Mouse (Mus musculus): ENCODE measurements at regions not wholly inside any gene's neighbourhood (a gene's known extent, or its start where the extent isn't known, plus 50 kb on each side); places are given as distances from the start of the nearest gene placed in this dataset.

DNA sequence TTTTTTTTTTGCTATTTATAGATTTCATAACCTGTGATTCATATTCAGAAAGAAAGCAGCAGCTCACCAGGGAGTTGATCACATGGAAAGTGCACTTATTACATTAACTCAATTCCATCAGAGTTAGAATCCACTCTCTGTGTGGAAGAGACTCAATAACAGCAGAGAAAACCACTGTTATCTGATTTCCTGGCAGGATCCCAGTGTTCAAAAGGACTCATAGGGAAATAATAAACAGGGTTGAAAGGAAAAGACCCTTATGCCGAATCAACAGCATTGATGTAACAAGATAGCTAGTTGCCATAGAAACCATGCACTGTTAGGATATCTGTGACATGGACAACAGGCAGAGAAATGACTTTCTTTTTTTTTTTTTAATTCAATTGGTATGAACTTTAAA is 157.7 kb upstream of the Slc7a14 start:
- Histone ChIP-seq H3K27ac (ENCODE audit: low read length) (no peak overlapping the region), H3K9ac (replicated peaks; ENCODE audit: low read depth) (no peak overlapping the region), H3K4me2 (replicated peaks; ENCODE audit: low read depth, low read length) (no peak overlapping the region), H3K4me1 (ENCODE audit: insufficient read depth, low read depth, low read length) (no peaks in the 10 kb centered on the region), H3K4me3 (ENCODE audit: low read depth, low read length) (no peak overlapping the region), H3K27me3 (replicated peaks; ENCODE audit: insufficient read depth, low read length) (no peaks in the 10 kb centered on the region), H3K9me3 (ENCODE audit: low read length) (no peaks in the 10 kb centered on the region), H3K36me3 (ENCODE audit: insufficient read depth, low read length) (no peaks in the 10 kb centered on the region)
- no peak for DNase-seq (ENCODE audit: low spot score)
- 17% methylated on average over 1 of the region's 1 CpGs for WGBS
- ATAC-seq = no peak
- TF ChIP-seq CTCF (IDR thresholded peaks at IDR 0.05) = no peak
- no peak for TF ChIP-seq EP300 (IDR thresholded peaks at IDR 0.05)

DNA sequence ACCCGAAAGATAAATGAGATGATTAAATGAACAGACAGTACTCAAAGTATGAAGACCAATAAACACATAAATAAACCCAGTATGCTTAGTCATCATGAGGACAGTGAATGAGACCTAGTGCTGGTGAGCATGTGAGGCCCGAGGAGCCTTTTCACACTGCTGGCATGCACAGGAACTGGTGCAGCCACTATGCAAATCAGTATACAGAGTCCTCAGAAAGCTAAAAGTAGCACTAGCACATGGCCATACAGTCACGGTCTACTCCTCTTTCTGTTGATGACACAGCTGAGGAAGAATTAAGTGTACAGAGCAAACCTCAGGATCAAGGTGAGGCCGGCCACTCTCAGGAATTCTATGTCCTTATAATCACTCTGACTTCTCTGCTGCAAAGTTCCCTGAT is 154.1 kb upstream of the Slc7a14 start:
- DNase-seq (ENCODE audit: low spot score) = no peak
- Histone ChIP-seq H3K27me3 (replicated peaks; ENCODE audit: insufficient read depth, low read length) (no peaks in the 10 kb centered on the region), H3K27ac (ENCODE audit: low read length) (no peak overlapping the region), H3K4me3 (ENCODE audit: low read depth, low read length) (no peak overlapping the region), H3K4me2 (replicated peaks; ENCODE audit: low read depth, low read length) (no peak overlapping the region), H3K9me3 (ENCODE audit: low read length) (no peaks in the 10 kb centered on the region), H3K9ac (replicated peaks; ENCODE audit: low read depth) (no peak overlapping the region), H3K36me3 (ENCODE audit: insufficient read depth, low read length) (no peaks in the 10 kb centered on the region), H3K4me1 (ENCODE audit: insufficient read depth, low read depth, low read length) (no peaks in the 10 kb centered on the region)
- 64% methylated on average over 4 of the region's 4 CpGs for WGBS
- ATAC-seq = no peak
- TF ChIP-seq CTCF (IDR thresholded peaks at IDR 0.05) (no peak), EP300 (IDR thresholded peaks at IDR 0.05) (no peak)

DNA sequence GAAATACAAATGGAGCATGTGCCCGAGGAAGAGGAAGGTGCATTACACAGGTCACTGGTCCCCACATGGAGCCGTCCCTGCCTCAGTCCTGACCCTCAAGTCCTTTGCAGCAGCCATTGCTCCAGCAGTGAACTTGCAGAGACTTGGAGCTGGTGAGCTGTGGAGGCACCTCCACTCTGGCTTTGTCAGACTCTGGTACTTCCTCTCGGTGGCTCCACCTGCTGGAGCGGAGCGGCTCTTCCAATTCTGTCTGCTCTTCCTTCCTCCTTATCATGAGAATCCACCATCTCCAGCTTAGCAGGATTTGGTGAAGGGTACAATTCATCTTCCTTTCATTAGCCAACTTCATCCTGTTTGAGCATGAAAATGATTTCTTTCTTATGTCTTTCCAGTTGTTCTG is 149.3 kb upstream of the Slc7a14 start:
- TF ChIP-seq CTCF (IDR thresholded peaks at IDR 0.05) (peak; percentile 55), EP300 (IDR thresholded peaks at IDR 0.05) (no peak)
- 46% methylated on average over 5 of the region's 5 CpGs for WGBS
- H3K27ac ChIP-seq (ENCODE audit: low read length) = no peak overlapping the region
- H3K27me3 ChIP-seq (replicated peaks; ENCODE audit: insufficient read depth, low read length) = no peaks in the 10 kb centered on the region
- H3K36me3 ChIP-seq (ENCODE audit: insufficient read depth, low read length) = no peaks in the 10 kb centered on the region
- no peak overlapping the region for H3K4me3 ChIP-seq (ENCODE audit: low read depth, low read length)
- DNase-seq (ENCODE audit: low spot score) (peak; percentile 16), ATAC-seq (no peak)
- no peak overlapping the region for H3K9ac ChIP-seq (replicated peaks; ENCODE audit: low read depth)
- no peak overlapping the region for H3K4me2 ChIP-seq (replicated peaks; ENCODE audit: low read depth, low read length)
- no peaks in the 10 kb centered on the region for H3K4me1 ChIP-seq (ENCODE audit: insufficient read depth, low read depth, low read length)
- H3K9me3 ChIP-seq (ENCODE audit: low read length) = no peaks in the 10 kb centered on the region

- Histone ChIP-seq H3K4me3 (ENCODE audit: low read depth, low read length) (no peak overlapping the region), H3K27ac (ENCODE audit: low read length) (no peak overlapping the region), H3K9me3 (ENCODE audit: low read length) (no peaks in the 10 kb centered on the region), H3K9ac (replicated peaks; ENCODE audit: low read depth) (no peak overlapping the region), H3K4me1 (ENCODE audit: insufficient read depth, low read depth, low read length) (no peaks in the 10 kb centered on the region), H3K36me3 (ENCODE audit: insufficient read depth, low read length) (no peaks in the 10 kb centered on the region), H3K4me2 (replicated peaks; ENCODE audit: low read depth, low read length) (no peak overlapping the region), H3K27me3 (replicated peaks; ENCODE audit: insufficient read depth, low read length) (no peaks in the 10 kb centered on the region)
- WGBS = 55% methylated on average over 4 of the region's 4 CpGs
- DNase-seq (ENCODE audit: low spot score) (no peak), ATAC-seq (no peak)
- TF ChIP-seq CTCF (IDR thresholded peaks at IDR 0.05) (no peak), EP300 (IDR thresholded peaks at IDR 0.05) (no peak)
Observed at GRCm38 (mm10) chr3:31457938-31458337, 147.8 kb upstream of the Slc7a14 start.

DNA sequence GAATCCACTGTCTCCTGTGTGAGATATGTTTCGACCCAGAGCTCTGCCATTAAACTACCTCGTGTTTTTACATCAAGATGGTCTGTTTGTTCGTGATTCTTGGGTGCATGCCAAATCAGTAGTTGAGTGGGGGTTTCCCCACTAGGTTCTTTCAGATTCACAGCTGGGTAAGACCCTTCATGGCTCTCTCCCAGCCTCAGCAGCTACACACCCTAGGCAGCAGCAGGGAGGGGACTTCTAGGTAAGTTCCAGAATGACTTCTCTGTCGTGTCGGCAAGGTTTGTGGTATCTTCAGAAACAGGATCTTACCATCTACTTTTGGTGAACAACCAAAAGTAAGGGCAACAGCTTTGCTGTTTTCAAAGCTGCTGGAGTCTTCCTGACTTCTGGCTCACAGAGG is 144.9 kb upstream of the Slc7a14 start:
- H3K4me1 ChIP-seq (ENCODE audit: insufficient read depth, low read depth, low read length) = no peaks in the 10 kb centered on the region
- TF ChIP-seq EP300 (IDR thresholded peaks at IDR 0.05) = no peak
- no peak for TF ChIP-seq CTCF (IDR thresholded peaks at IDR 0.05)
- DNase-seq (ENCODE audit: low spot score) (no peak), ATAC-seq (no peak)
- 64% methylated on average over 5 of the region's 5 CpGs for WGBS
- H3K27me3 ChIP-seq (replicated peaks; ENCODE audit: insufficient read depth, low read length) = no peaks in the 10 kb centered on the region
- H3K27ac ChIP-seq (ENCODE audit: low read length) = no peak overlapping the region
- no peaks in the 10 kb centered on the region for H3K9me3 ChIP-seq (ENCODE audit: low read length)
- no peak overlapping the region for H3K4me3 ChIP-seq (ENCODE audit: low read depth, low read length)
- no peaks in the 10 kb centered on the region for H3K36me3 ChIP-seq (ENCODE audit: insufficient read depth, low read length)
- no peak overlapping the region for H3K4me2 ChIP-seq (replicated peaks; ENCODE audit: low read depth, low read length)
- H3K9ac ChIP-seq (replicated peaks; ENCODE audit: low read depth) = no peak overlapping the region

DNA sequence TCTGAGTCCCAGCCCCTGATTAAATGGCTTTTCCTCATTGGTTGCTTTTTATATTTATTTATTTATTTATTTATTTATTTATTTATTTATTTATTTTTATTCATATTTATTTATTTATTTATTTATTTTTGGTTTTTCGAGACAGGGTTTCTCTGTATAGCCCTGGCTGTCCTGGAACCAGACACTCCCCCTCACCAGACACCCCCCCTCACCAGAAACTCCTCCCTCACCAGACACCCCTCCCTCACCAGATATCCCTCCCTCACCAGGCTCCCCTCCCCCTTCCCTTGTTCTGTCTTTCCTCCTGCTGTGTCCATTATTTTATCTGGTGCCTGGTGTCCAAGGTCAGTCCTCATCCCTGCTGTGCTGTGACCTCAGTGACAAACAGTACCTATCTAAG is 134.7 kb upstream of the Slc7a14 start:
- Histone ChIP-seq H3K27ac (ENCODE audit: low read length) (no peak overlapping the region), H3K4me2 (replicated peaks; ENCODE audit: low read depth, low read length) (no peak overlapping the region), H3K36me3 (ENCODE audit: insufficient read depth, low read length) (no peaks in the 10 kb centered on the region), H3K9me3 (ENCODE audit: low read length) (no peaks in the 10 kb centered on the region), H3K4me3 (ENCODE audit: low read depth, low read length) (no peak overlapping the region), H3K9ac (replicated peaks; ENCODE audit: low read depth) (no peak overlapping the region), H3K27me3 (replicated peaks; ENCODE audit: insufficient read depth, low read length) (no peaks in the 10 kb centered on the region), H3K4me1 (ENCODE audit: insufficient read depth, low read depth, low read length) (no peaks in the 10 kb centered on the region)
- WGBS = 72% methylated on average over 1 of the region's 1 CpGs
- DNase-seq (ENCODE audit: low spot score) (no peak), ATAC-seq (no peak)
- TF ChIP-seq EP300 (IDR thresholded peaks at IDR 0.05) (no peak), CTCF (IDR thresholded peaks at IDR 0.05) (no peak)

DNA sequence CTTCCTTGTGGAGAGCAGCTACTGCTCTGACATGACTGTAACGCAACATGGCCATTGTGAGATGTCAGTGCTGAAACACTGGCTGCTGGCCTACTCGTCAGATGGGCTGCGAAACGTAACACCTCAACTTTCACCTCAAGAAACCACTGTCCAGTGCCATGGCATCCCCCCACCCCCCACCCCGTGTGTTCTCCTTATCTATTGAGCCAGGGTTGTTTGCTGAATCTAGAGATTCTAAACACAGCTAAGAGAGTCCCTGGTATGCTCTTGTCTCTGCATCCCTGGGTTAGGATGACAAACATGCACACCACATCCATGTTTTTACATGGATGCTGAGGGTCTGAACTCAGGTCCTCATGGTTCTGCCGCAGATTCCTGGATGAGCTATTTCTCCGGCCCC is 134.1 kb upstream of the Slc7a14 start:
- TF ChIP-seq EP300 (IDR thresholded peaks at IDR 0.05) = no peak
- no peak for TF ChIP-seq CTCF (IDR thresholded peaks at IDR 0.05)
- ATAC-seq = no peak
- H3K4me2 ChIP-seq (replicated peaks; ENCODE audit: low read depth, low read length) = no peak overlapping the region
- WGBS = 74% methylated on average over 7 of the region's 7 CpGs
- no peaks in the 10 kb centered on the region for H3K4me1 ChIP-seq (ENCODE audit: insufficient read depth, low read depth, low read length)
- no peaks in the 10 kb centered on the region for H3K9me3 ChIP-seq (ENCODE audit: low read length)
- no peak for DNase-seq (ENCODE audit: low spot score)
- no peak overlapping the region for H3K4me3 ChIP-seq (ENCODE audit: low read depth, low read length)
- no peaks in the 10 kb centered on the region for H3K36me3 ChIP-seq (ENCODE audit: insufficient read depth, low read length)
- no peak overlapping the region for H3K9ac ChIP-seq (replicated peaks; ENCODE audit: low read depth)
- no peak overlapping the region for H3K27ac ChIP-seq (ENCODE audit: low read length)
- H3K27me3 ChIP-seq (replicated peaks; ENCODE audit: insufficient read depth, low read length) = no peaks in the 10 kb centered on the region

Data from lung, postnatal 0 days (tissue).